Mouse (Mus musculus): ENCODE data around the gene Flt1.

The Flt1 gene

GRCm38 (mm10) chr5:147668637-147669344, 57.0 kb downstream of the Flt1 start:
- peak; percentile 35 for DNase-seq (ENCODE audit: extremely low read depth, low read depth)

- no peak for DNase-seq (ENCODE audit: extremely low read depth, low read depth)
These were observed 59.9 kb downstream of the Flt1 start for GRCm38 (mm10) chr5:147665946-147666345.

- no peak for DNase-seq (ENCODE audit: extremely low read depth, low read depth)
These were observed 60.4 kb downstream of the Flt1 start for GRCm38 (mm10) chr5:147665381-147665780.

- no peak for DNase-seq (ENCODE audit: extremely low read depth, low read depth)
These were observed 65.9 kb downstream of the Flt1 start for GRCm38 (mm10) chr5:147659909-147660308.

- peak; percentile 99 for DNase-seq (ENCODE audit: extremely low read depth, low read depth)
These were observed 67.6 kb downstream of the Flt1 start for GRCm38 (mm10) chr5:147657882-147658855.

GRCm38 (mm10) chr5:147655761-147656160, 70.0 kb downstream of the Flt1 start:
- no peak for DNase-seq (ENCODE audit: extremely low read depth, low read depth)

GRCm38 (mm10) chr5:147651233-147651632, 74.6 kb downstream of the Flt1 start:
- DNase-seq (ENCODE audit: extremely low read depth, low read depth), result no peak

GRCm38 (mm10) chr5:147646351-147646929, 79.4 kb downstream of the Flt1 start:
- no peak for DNase-seq (ENCODE audit: extremely low read depth, low read depth)

GRCm38 (mm10) chr5:147645001-147645645, 80.7 kb downstream of the Flt1 start:
- DNase-seq (ENCODE audit: extremely low read depth, low read depth), result no peak

GRCm38 (mm10) chr5:147641452-147641851, 84.4 kb downstream of the Flt1 start:
- DNase-seq (ENCODE audit: extremely low read depth, low read depth), result no peak

- no peak for DNase-seq (ENCODE audit: extremely low read depth, low read depth)
These were observed 85.9 kb downstream of the Flt1 start for GRCm38 (mm10) chr5:147639940-147640339.

- no peak for DNase-seq (ENCODE audit: extremely low read depth, low read depth)
These were observed 89.1 kb downstream of the Flt1 start for GRCm38 (mm10) chr5:147636676-147637075.

GRCm38 (mm10) chr5:147635883-147636282, 89.9 kb downstream of the Flt1 start:
- no peak for DNase-seq (ENCODE audit: extremely low read depth, low read depth)

GRCm38 (mm10) chr5:147634016-147634415, 91.8 kb downstream of the Flt1 start:
- no peak for DNase-seq (ENCODE audit: extremely low read depth, low read depth)

GRCm38 (mm10) chr5:147632716-147633115, 93.1 kb downstream of the Flt1 start:
- no peak for DNase-seq (ENCODE audit: extremely low read depth, low read depth)

GRCm38 (mm10) chr5:147630426-147631290, 95.2 kb downstream of the Flt1 start:
- no peak for DNase-seq (ENCODE audit: extremely low read depth, low read depth)

GRCm38 (mm10) chr5:147626944-147627343, 98.9 kb downstream of the Flt1 start:
- no peak for DNase-seq (ENCODE audit: extremely low read depth, low read depth)

GRCm38 (mm10) chr5:147623747-147624146, 102.1 kb downstream of the Flt1 start:
- no peak for DNase-seq (ENCODE audit: extremely low read depth, low read depth)

- DNase-seq (ENCODE audit: extremely low read depth, low read depth), result no peak
These were observed 105.6 kb downstream of the Flt1 start for GRCm38 (mm10) chr5:147620178-147620577.

- DNase-seq (ENCODE audit: extremely low read depth, low read depth), result no peak
These were observed 107.6 kb downstream of the Flt1 start for GRCm38 (mm10) chr5:147618243-147618642.
